In the genomic region with DNA sequence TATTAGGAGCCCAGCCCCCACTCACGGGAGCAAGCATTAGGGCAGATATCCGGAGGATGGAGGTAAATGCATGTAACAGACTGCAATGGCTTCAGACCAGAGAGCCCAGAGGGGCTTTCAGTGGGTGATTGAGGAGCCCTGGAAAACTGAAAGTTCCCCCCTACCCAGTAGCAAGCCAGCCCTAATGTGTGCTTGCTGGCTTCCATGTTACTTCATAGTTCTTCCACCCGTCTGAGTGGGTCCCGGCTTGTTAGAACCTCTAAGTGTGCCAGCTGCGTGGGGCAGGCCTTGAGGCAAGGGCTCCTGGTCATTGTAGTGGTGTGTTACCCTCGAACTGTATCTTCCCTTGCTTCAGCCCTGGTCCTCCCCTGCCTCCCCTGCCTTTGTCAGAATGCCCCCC, we compare ENCODE assay signal across 19 mouse cellular contexts.
A peak's percentile ranks its signal among the peaks of the same experiment; 100 is the strongest.
DNase-seq lines count a peak whose midpoint lies in the region; ATAC-seq lines count a peak whose summit lies in the region.
"Had no signal": no experiment of that assay in that cellular context is flagged by ENCODE, and none has a peak within 500 bp of the region (broad histone marks: within the 10 kb centered on the region; RNA-seq: fewer than 3 reads in every experiment).

No protein-coding gene starts in this region.

- no peaks in the 10 kb centered on the region for H3K9me3 ChIP-seq in heart, embryonic 10.5 days
- no peaks in the 10 kb centered on the region for H3K9me3 ChIP-seq in embryonic facial prominence, embryonic 13.5 days
- no peaks in the 10 kb centered on the region; the same call in 1 of the 2 replicates for H3K9me3 ChIP-seq in limb, embryonic 13.5 days
- H3K9me3 ChIP-seq: forebrain, embryonic 12.5 days; heart, embryonic 15.5 days; hindbrain, embryonic 12.5 days had no signal

- no peak for DNase-seq in heart, embryonic 10.5 days (ENCODE audit: low spot score)
- no peak for DNase-seq in heart, postnatal 4 days
- no peak for DNase-seq in thymus, postnatal 0 days (ENCODE audit: low spot score)
- no peak for DNase-seq in right cerebral cortex, postnatal 14 days
- DNase-seq in kidney, adult 11 months, result no peak
- DNase-seq: adrenal gland, adult 8-10 months; cerebellum, adult 18-20 months; cerebellum, adult 9-11 months; cerebellum, postnatal 36 days had no signal

- H3K9ac ChIP-seq in embryonic facial prominence, embryonic 13.5 days, result no peak overlapping the region
- H3K9ac ChIP-seq in limb, embryonic 13.5 days, result no peak overlapping the region
- H3K9ac ChIP-seq: forebrain, embryonic 12.5 days; heart, embryonic 15.5 days; hindbrain, embryonic 12.5 days had no signal

- H3K4me1 ChIP-seq in heart, embryonic 10.5 days, result peaks cover 60% of the 10 kb centered on the region
- H3K4me1 ChIP-seq in embryonic facial prominence, embryonic 13.5 days, result peaks cover 55% of the 10 kb centered on the region
- H3K4me1 ChIP-seq in limb, embryonic 13.5 days, result peaks cover 42% of the 10 kb centered on the region
- H3K4me1 ChIP-seq: forebrain, embryonic 12.5 days had no signal

- no peak for ATAC-seq in embryonic facial prominence, embryonic 13.5 days (ENCODE audit: insufficient number of reproducible peaks, insufficient read depth, low FRiP score, low TSS enrichment, low read depth)
- ATAC-seq in limb, embryonic 13.5 days (ENCODE audit: low FRiP score, low read depth), result no peak
- ATAC-seq: forebrain, embryonic 16.5 days; hindbrain, embryonic 16.5 days; inflammation-experienced regulatory T-cells, adult 6 months; intestine, postnatal 0 days had no signal

- 0 out of 2 replicates have a peak, but pooled peaks cover 2% of the 10 kb centered on the region for H3K36me3 ChIP-seq in heart, embryonic 10.5 days
- H3K36me3 ChIP-seq in embryonic facial prominence, embryonic 13.5 days, result no peaks in the 10 kb centered on the region
- no peaks in the 10 kb centered on the region for H3K36me3 ChIP-seq in limb, embryonic 13.5 days
- H3K36me3 ChIP-seq: forebrain, embryonic 12.5 days; heart, embryonic 15.5 days; hindbrain, embryonic 12.5 days had no signal

- H3K4me2 ChIP-seq in embryonic facial prominence, embryonic 13.5 days, result no peak overlapping the region
- H3K4me2 ChIP-seq in limb, embryonic 13.5 days (replicated peaks), result no peak overlapping the region
- H3K4me2 ChIP-seq: forebrain, embryonic 12.5 days; heart, embryonic 11.5 days; heart, embryonic 15.5 days; hindbrain, embryonic 12.5 days had no signal

- peak overlapping the region; percentile 31; the same call in 1 of the 2 replicates for H3K27ac ChIP-seq in heart, embryonic 10.5 days
- peak overlapping the region; percentile 73; the same call in 1 of the 2 replicates for H3K27ac ChIP-seq in embryonic facial prominence, embryonic 13.5 days
- peak overlapping the region; percentile 18 for H3K27ac ChIP-seq in limb, embryonic 13.5 days
- H3K27ac ChIP-seq: forebrain, embryonic 12.5 days; heart, embryonic 15.5 days; hindbrain, embryonic 12.5 days had no signal

- 83% methylated on average over 6 of the region's 6 CpGs for WGBS in heart, embryonic 10.5 days
- WGBS in embryonic facial prominence, embryonic 13.5 days, result 86% methylated on average over 6 of the region's 6 CpGs
- WGBS in limb, embryonic 13.5 days, result 84% methylated on average over 6 of the region's 6 CpGs

- H3K4me3 ChIP-seq in heart, embryonic 10.5 days, result no peak overlapping the region
- H3K4me3 ChIP-seq in embryonic facial prominence, embryonic 13.5 days, result no peak overlapping the region
- H3K4me3 ChIP-seq in limb, embryonic 13.5 days, result no peak overlapping the region
- H3K4me3 ChIP-seq: forebrain, embryonic 12.5 days; heart, embryonic 15.5 days; hindbrain, embryonic 12.5 days had no signal

- no peaks in the 10 kb centered on the region for H3K27me3 ChIP-seq in heart, embryonic 10.5 days (ENCODE audit: insufficient read depth, poor library complexity, severe bottlenecking)
- H3K27me3 ChIP-seq in embryonic facial prominence, embryonic 13.5 days, result no peaks in the 10 kb centered on the region
- no peaks in the 10 kb centered on the region for H3K27me3 ChIP-seq in limb, embryonic 13.5 days
- H3K27me3 ChIP-seq: forebrain, embryonic 12.5 days; heart, embryonic 15.5 days; hindbrain, embryonic 12.5 days had no signal

Comparison
In these comparisons a context has a peak if more than half of its experiments do, and no peak if none do; other contexts are left out.
1. H3K27ac ChIP-seq: peak in every context shown above with its lines; median percentile 73 in embryonic facial prominence, embryonic 13.5 days; 31 in heart, embryonic 10.5 days; 18 in limb, embryonic 13.5 days.